Mouse (Mus musculus) mouse trophoblast stem cell (cell line): Measurements from ENCODE around the gene Hpse.

Source experiments
- in situ Hi-C, 2 experiments: fragments of 300-500 bp; cut with MseI, MboI; formaldehyde crosslinking; loops; 2 replicates in 1 of 2; 3 replicates in 1 of 2; pipeline ENCODE4 v1.15.1; 2025

The Hpse gene

GRCm38 (mm10) chr5:100643253-100643990 lies 76.1 kb downstream of the Hpse start:
- in situ Hi-C loops = no loop called here

DNA sequence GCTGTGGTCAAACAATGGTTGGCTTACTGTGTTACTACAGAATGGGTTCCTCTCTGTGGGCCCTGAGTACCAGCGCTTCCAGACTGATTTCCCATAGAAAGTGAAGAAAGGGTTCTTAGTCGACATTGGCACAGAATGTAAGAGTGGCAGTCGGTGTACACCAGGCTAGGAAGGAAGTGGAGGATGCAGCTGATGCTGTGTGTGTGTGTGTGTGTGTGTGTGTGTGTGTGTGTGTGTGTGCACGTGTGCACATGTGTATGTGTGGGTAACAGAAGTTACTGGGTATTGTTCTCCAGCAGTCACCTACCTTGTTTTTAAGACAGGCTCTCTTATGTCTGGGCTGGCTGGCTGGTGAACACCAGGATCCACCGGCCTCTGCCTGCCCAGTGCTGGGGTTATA lies 77.2 kb downstream of the Hpse start:
- in situ Hi-C loops = no loop called here

GRCm38 (mm10) chr5:100638483-100638882 lies 81.0 kb downstream of the Hpse start:
- in situ Hi-C loops = no loop called here

GRCm38 (mm10) chr5:100636794-100637544 lies 82.5 kb downstream of the Hpse start:
- in situ Hi-C loops = no loop called here

- in situ Hi-C loops = no loop called here
Observed at GRCm38 (mm10) chr5:100635908-100636307, 83.6 kb downstream of the Hpse start.

DNA sequence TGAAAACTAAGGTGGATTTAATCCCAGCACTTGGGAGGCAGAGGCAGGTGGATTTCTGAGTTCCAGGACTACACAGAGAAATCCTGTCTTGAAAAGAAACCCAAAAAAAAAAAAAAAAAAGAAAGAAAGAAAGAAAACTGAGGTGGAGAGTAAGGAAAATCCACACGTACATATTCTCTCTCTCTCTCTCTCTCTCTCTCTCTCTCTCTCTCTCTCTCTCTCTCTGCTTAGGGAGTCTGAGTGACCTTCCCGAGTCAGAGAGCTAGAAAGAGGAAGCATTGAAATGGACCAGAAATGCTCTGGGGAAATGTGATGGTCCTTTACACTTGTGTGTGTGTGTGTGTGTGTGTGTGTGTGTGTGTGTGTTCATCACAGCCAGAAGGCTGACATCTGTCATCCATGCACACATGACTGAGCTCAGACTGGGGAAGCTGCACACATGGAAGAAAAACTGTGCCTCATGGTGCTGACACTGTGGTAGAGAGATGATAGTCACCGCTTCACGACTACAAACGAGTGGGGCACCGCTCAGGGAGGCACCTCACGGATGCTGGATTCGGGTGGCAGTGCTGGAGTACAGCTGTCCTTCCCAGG lies 84.5 kb downstream of the Hpse start:
- in situ Hi-C loops = no loop called here

DNA sequence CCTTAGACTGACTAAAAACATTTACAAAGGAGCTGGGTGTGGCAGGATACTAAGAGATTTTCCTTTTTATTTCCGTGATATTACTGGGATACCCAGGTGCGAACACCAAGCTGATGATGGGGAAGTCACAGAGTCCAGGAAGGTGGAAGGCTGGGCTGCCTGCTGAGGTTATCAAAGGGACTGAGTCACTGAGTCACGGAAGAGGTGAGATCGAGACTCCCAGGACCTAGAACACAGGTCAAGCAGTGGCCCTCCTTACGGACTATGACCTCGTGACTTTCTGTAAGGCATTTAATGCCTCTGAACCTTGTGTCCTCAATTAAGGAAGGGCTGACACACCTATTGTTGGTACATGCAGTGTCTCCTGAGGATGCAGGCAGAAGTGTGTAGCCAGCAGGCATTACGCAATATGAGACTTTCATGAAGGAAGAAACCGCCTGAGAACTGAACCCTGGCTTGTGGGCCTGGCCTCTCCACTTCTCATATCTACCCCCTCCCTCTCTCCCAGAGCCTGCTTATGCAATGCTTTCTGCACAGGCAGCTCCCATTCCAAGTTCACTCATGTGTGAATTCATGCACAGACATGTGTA lies 86.9 kb downstream of the Hpse start:
- in situ Hi-C loops = no loop called here
